Mouse (Mus musculus): ENCODE data around the gene Sprr2f. TPM values are rescaled to one million over a fixed set of nuclear protein-coding genes. Genes with fewer than 3 reads are reported as not detected.

Gene Sprr2f
- polyA plus RNA-seq (2016; fragmentation: Nextera tagmentation; extraction: Ambion mirVana), result 0.24 TPM in 1 of 2 replicates, not detected in the other

GRCm38 (mm10) chr3:92364887-92365286 lies at the start of gene Sprr2f:
Gene Sprr2f, plus strand, starts transcription at chr3:92365187.
- H3K4me3 ChIP-seq, result no peak within 1 kb of the TSS
- 68% methylated on average over 3 of the region's 3 CpGs for WGBS
- DNase-seq (ENCODE audit: low spot score), result no peak

GRCm38 (mm10) chr3:92316320-92316719 lies 48.7 kb upstream of the Sprr2f start, which contains the start of gene Sprr2b:
Gene Sprr2b, plus strand, starts transcription at chr3:92316620.
- no peak within 1 kb of the TSS for H3K4me3 ChIP-seq
- H3K4me1 ChIP-seq, result no peaks in the 10 kb centered on the region
- no peaks in the 10 kb centered on the region for H3K36me3 ChIP-seq
- H3K27me3 ChIP-seq (ENCODE audit: insufficient read depth, poor library complexity, severe bottlenecking), result no peaks in the 10 kb centered on the region
- no peak within 1 kb of the TSS for H3K27ac ChIP-seq
- no peaks in the 10 kb centered on the region for H3K9me3 ChIP-seq
- no peak for DNase-seq (ENCODE audit: low spot score)
- 81% methylated on average over 2 of the region's 2 CpGs for WGBS

More at GRCm38 (mm10) chr3:92364887-92365286, at the start of gene Sprr2f:
- H3K4me1 ChIP-seq, result no peaks in the 10 kb centered on the region
- H3K27ac ChIP-seq, result no peak within 1 kb of the TSS
- H3K36me3 ChIP-seq, result no peaks in the 10 kb centered on the region
- no peaks in the 10 kb centered on the region for H3K9me3 ChIP-seq
- H3K27me3 ChIP-seq (ENCODE audit: insufficient read depth, poor library complexity, severe bottlenecking), result no peaks in the 10 kb centered on the region

DNA sequence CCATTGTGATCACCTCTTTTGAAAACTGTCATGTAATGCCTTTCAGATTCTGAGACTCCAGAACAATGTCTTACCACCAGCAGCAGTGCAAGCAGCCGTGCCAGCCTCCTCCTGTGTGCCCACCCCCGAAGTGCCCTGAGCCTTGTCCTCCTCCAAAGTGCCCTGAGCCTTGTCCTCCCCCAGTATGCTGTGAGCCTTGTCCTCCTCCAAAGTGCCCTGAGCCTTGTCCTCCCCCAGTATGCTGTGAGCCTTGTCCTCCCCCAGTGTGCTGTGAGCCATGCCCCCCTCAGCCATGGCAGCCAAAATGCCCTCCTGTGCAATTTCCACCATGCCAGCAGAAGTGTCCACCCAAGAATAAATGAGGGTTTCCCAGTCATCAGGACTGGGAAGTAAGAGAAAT lies 47.6 kb upstream of the Sprr2f start:
- WGBS, result 84% methylated on average over 2 of the region's 2 CpGs
- H3K4me1 ChIP-seq, result no peaks in the 10 kb centered on the region
- H3K9me3 ChIP-seq, result no peaks in the 10 kb centered on the region
- H3K27ac ChIP-seq, result no peak overlapping the region
- no peak for DNase-seq (ENCODE audit: low spot score)
- no peak overlapping the region for H3K4me3 ChIP-seq
- no peaks in the 10 kb centered on the region for H3K27me3 ChIP-seq (ENCODE audit: insufficient read depth, poor library complexity, severe bottlenecking)
- no peaks in the 10 kb centered on the region for H3K36me3 ChIP-seq

DNA sequence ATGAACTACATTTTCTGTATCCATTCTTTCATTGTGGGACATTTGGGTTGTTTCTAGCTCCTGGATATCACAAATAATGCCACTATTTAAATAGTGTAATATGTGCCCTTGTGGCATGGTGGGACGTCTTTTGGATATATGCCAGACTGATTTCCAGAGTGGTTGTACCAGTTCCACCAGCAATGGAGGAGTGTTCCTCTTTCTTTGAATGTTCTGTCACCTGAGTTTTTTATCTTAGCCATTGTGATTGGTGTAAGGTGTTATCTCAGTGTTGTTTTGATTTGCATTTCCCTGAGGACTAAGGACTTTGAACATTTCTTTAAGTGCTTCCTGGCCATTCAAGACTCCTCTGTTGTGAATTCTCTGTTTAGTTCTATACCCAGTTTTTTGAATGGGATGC lies 28.7 kb upstream of the Sprr2f start:
- no peak overlapping the region for H3K4me3 ChIP-seq
- H3K36me3 ChIP-seq, result no peaks in the 10 kb centered on the region
- no peaks in the 10 kb centered on the region for H3K9me3 ChIP-seq
- no peaks in the 10 kb centered on the region for H3K4me1 ChIP-seq
- 82% methylated on average over 1 of the region's 1 CpGs for WGBS
- no peaks in the 10 kb centered on the region for H3K27me3 ChIP-seq (ENCODE audit: insufficient read depth, poor library complexity, severe bottlenecking)
- DNase-seq (ENCODE audit: low spot score), result no peak
- no peak overlapping the region for H3K27ac ChIP-seq

- DNase-seq (ENCODE audit: low spot score), result no peak
- WGBS, result 85% methylated on average over 5 of the region's 5 CpGs
- no peak within 1 kb of the TSS for H3K27ac ChIP-seq
- no peaks in the 10 kb centered on the region for H3K27me3 ChIP-seq (ENCODE audit: insufficient read depth, poor library complexity, severe bottlenecking)
- H3K36me3 ChIP-seq, result no peaks in the 10 kb centered on the region
- H3K4me1 ChIP-seq, result no peaks in the 10 kb centered on the region
- no peak within 1 kb of the TSS for H3K4me3 ChIP-seq
- no peaks in the 10 kb centered on the region for H3K9me3 ChIP-seq
Measured at GRCm38 (mm10) chr3:92338840-92339239, 26.1 kb upstream of the Sprr2f start, which contains the start of gene Sprr2d. Gene Sprr2d, plus strand, starts transcription at chr3:92339140.

DNA sequence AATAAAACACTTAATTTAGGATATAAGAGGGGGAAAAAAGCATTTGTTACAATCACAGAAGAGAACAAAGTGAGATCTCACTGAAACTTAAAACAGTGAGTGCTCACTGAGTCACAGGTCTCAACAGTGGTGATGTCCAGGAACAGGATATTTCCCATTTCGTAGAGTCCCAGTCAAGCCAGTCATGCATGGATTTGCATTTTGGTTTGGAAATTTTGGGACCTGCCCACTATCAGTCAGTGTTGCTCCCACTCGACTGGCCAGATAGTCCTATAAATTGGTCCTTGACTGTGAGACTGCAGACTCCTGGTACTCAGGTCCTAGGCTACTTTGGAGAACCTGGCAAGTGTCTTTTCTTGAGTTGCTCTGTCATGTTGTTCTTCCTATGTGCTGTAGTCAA lies 13.1 kb upstream of the Sprr2f start, which contains the start of gene Sprr2e:
TSS of gene Sprr2e (plus strand) at position 301 of the 400 bp plus-strand sequence.
- no peak within 1 kb of the TSS for H3K4me3 ChIP-seq
- no peaks in the 10 kb centered on the region for H3K9me3 ChIP-seq
- 78% methylated on average over 2 of the region's 2 CpGs for WGBS
- H3K36me3 ChIP-seq, result no peaks in the 10 kb centered on the region
- H3K4me1 ChIP-seq, result no peaks in the 10 kb centered on the region
- no peak within 1 kb of the TSS for H3K27ac ChIP-seq
- H3K27me3 ChIP-seq (ENCODE audit: insufficient read depth, poor library complexity, severe bottlenecking), result no peaks in the 10 kb centered on the region
- no peak for DNase-seq (ENCODE audit: low spot score)

- Histone ChIP-seq H3K4me3 (no peak overlapping the region), H3K27ac (no peak overlapping the region), H3K27me3 (ENCODE audit: insufficient read depth, poor library complexity, severe bottlenecking) (no peaks in the 10 kb centered on the region), H3K9me3 (no peaks in the 10 kb centered on the region), H3K36me3 (no peaks in the 10 kb centered on the region), H3K4me1 (no peaks in the 10 kb centered on the region)
- no peak for DNase-seq (ENCODE audit: low spot score)
Measured at GRCm38 (mm10) chr3:92361619-92362018, 3.4 kb upstream of the Sprr2f start.

- Histone ChIP-seq H3K27ac (no peak overlapping the region), H3K27me3 (ENCODE audit: insufficient read depth, poor library complexity, severe bottlenecking) (no peaks in the 10 kb centered on the region), H3K36me3 (no peaks in the 10 kb centered on the region), H3K4me3 (no peak overlapping the region), H3K9me3 (no peaks in the 10 kb centered on the region), H3K4me1 (no peaks in the 10 kb centered on the region)
- DNase-seq (ENCODE audit: low spot score), result no peak
- 77% methylated on average over 2 of the region's 2 CpGs for WGBS
Measured at GRCm38 (mm10) chr3:92373613-92374012, 8.6 kb downstream of the Sprr2f start.

DNA sequence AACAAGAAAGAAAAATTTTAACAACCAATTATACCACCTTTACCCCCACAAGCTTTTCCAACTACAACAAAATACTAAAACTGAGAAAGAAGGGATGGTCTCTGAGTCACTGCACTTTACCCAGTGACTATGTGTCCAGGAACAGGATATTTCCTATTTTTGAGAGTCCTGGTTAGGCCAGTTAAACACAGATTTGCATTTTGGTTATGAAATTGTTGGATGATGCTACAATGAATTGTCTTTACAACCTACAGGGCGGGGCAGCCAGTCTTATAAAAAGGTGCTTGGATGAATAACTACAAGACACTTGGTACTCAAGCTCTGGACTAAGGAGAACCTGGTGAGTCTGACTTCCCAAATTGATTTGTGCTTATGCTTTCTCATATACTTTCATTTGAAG lies 20.4 kb downstream of the Sprr2f start, which contains the start of gene Sprr2h:
TSS of gene Sprr2h (plus strand) at position 301 of the 400 bp plus-strand sequence.
- no peaks in the 10 kb centered on the region for H3K36me3 ChIP-seq
- no peaks in the 10 kb centered on the region for H3K4me1 ChIP-seq
- no peak for DNase-seq (ENCODE audit: low spot score)
- no peak within 1 kb of the TSS for H3K27ac ChIP-seq
- H3K9me3 ChIP-seq, result no peaks in the 10 kb centered on the region
- H3K4me3 ChIP-seq, result no peak within 1 kb of the TSS
- no peaks in the 10 kb centered on the region for H3K27me3 ChIP-seq (ENCODE audit: insufficient read depth, poor library complexity, severe bottlenecking)
- WGBS, result 83% methylated on average over 1 of the region's 1 CpGs

- Histone ChIP-seq H3K9me3 (no peaks in the 10 kb centered on the region), H3K4me1 (no peaks in the 10 kb centered on the region), H3K4me3 (no peak overlapping the region), H3K36me3 (no peaks in the 10 kb centered on the region), H3K27me3 (ENCODE audit: insufficient read depth, poor library complexity, severe bottlenecking) (no peaks in the 10 kb centered on the region), H3K27ac (no peak overlapping the region)
- DNase-seq (ENCODE audit: low spot score), result no peak
- 37% methylated on average over 1 of the region's 1 CpGs for WGBS
Measured at GRCm38 (mm10) chr3:92394301-92394700, 29.3 kb downstream of the Sprr2f start.

GRCm38 (mm10) chr3:92407691-92408090 lies 42.7 kb downstream of the Sprr2f start, which contains the start of gene Sprr2i:
Gene Sprr2i, plus strand, starts transcription at chr3:92407991.
- DNase-seq (ENCODE audit: low spot score), result no peak
- H3K27ac ChIP-seq, result no peak within 1 kb of the TSS
- no peaks in the 10 kb centered on the region for H3K4me1 ChIP-seq
- H3K36me3 ChIP-seq, result no peaks in the 10 kb centered on the region
- 91% methylated on average over 2 of the region's 2 CpGs for WGBS
- H3K27me3 ChIP-seq (ENCODE audit: insufficient read depth, poor library complexity, severe bottlenecking), result no peaks in the 10 kb centered on the region
- H3K9me3 ChIP-seq, result no peaks in the 10 kb centered on the region
- no peak within 1 kb of the TSS for H3K4me3 ChIP-seq

Other genes with a start within 250 kb of the Sprr2f start
- gene Prr9, start 241.2 kb upstream of the Sprr2f start, polyA plus RNA-seq (2016; fragmentation: Nextera tagmentation; extraction: Ambion mirVana), result not detected in 2 replicates
- gene Lelp1, start 222.4 kb upstream of the Sprr2f start, polyA plus RNA-seq (2016; fragmentation: Nextera tagmentation; extraction: Ambion mirVana), result not detected in 2 replicates
- gene Sprr2a1, start 149.4 kb upstream of the Sprr2f start, polyA plus RNA-seq (2016; fragmentation: Nextera tagmentation; extraction: Ambion mirVana), result not detected in 2 replicates
- gene Sprr2a2, start 149.3 kb upstream of the Sprr2f start, polyA plus RNA-seq (2016; fragmentation: Nextera tagmentation; extraction: Ambion mirVana), result 0.84 and 1.4 TPM in 2 replicates
- gene Sprr2a3, start 79.8 kb upstream of the Sprr2f start, polyA plus RNA-seq (2016; fragmentation: Nextera tagmentation; extraction: Ambion mirVana), result not detected in 2 replicates
- 0.18 TPM in 1 of 2 replicates, not detected in the other for gene Sprr2b, start 48.6 kb upstream of the Sprr2f start, polyA plus RNA-seq (2016; fragmentation: Nextera tagmentation; extraction: Ambion mirVana)
- gene Sprr2d, start 26.0 kb upstream of the Sprr2f start, polyA plus RNA-seq (2016; fragmentation: Nextera tagmentation; extraction: Ambion mirVana), result not detected in 2 replicates
- gene Sprr2e, start 13.0 kb upstream of the Sprr2f start, polyA plus RNA-seq (2016; fragmentation: Nextera tagmentation; extraction: Ambion mirVana), result not detected in 2 replicates
- gene Sprr2h, start 20.5 kb downstream of the Sprr2f start, polyA plus RNA-seq (2016; fragmentation: Nextera tagmentation; extraction: Ambion mirVana), result not detected in 2 replicates
- gene Sprr2i, start 42.8 kb downstream of the Sprr2f start, polyA plus RNA-seq (2016; fragmentation: Nextera tagmentation; extraction: Ambion mirVana), result not detected in 2 replicates
- gene Sprr2j-ps, start 52.9 kb downstream of the Sprr2f start, polyA plus RNA-seq (2016; fragmentation: Nextera tagmentation; extraction: Ambion mirVana), result not detected in 2 replicates
- gene Gm9774, start 64.2 kb downstream of the Sprr2f start, polyA plus RNA-seq (2016; fragmentation: Nextera tagmentation; extraction: Ambion mirVana), result 5.8 and 6.8 TPM in 2 replicates
- not detected in 2 replicates for gene Sprr2k, start 67.4 kb downstream of the Sprr2f start, polyA plus RNA-seq (2016; fragmentation: Nextera tagmentation; extraction: Ambion mirVana)
- gene Sprr1b, start 73.6 kb downstream of the Sprr2f start, polyA plus RNA-seq (2016; fragmentation: Nextera tagmentation; extraction: Ambion mirVana), result not detected in 2 replicates
- not detected in 2 replicates for gene Sprr3, start 93.5 kb downstream of the Sprr2f start, polyA plus RNA-seq (2016; fragmentation: Nextera tagmentation; extraction: Ambion mirVana)
- gene Sprr1a, start 120.7 kb downstream of the Sprr2f start, polyA plus RNA-seq (2016; fragmentation: Nextera tagmentation; extraction: Ambion mirVana), result 0.37 TPM in 1 of 2 replicates, not detected in the other
- not detected in 2 replicates for gene Sprr4, start 135.3 kb downstream of the Sprr2f start, polyA plus RNA-seq (2016; fragmentation: Nextera tagmentation; extraction: Ambion mirVana)
- gene 2310046K23Rik, start 169.3 kb downstream of the Sprr2f start, polyA plus RNA-seq (2016; fragmentation: Nextera tagmentation; extraction: Ambion mirVana), result not detected in 2 replicates
- not detected in 2 replicates for gene Ivl, start 208.5 kb downstream of the Sprr2f start, polyA plus RNA-seq (2016; fragmentation: Nextera tagmentation; extraction: Ambion mirVana)
- gene Smcp, start 223.8 kb downstream of the Sprr2f start, polyA plus RNA-seq (2016; fragmentation: Nextera tagmentation; extraction: Ambion mirVana), result not detected in 2 replicates
- not detected in 2 replicates for gene 2210017I01Rik, start 242.3 kb downstream of the Sprr2f start, polyA plus RNA-seq (2016; fragmentation: Nextera tagmentation; extraction: Ambion mirVana)

Data from heart, embryonic 10.5 days (tissue).